Mouse (Mus musculus): Measurements from ENCODE around the gene Klra5. TPM values are rescaled to one million over a fixed set of nuclear protein-coding genes. Genes with fewer than 3 reads are reported as not detected.
"Not testable (repeated sequence)": the region's sequence is repeated elsewhere in the genome, so short reads cannot be mapped to it uniquely, and the experiment has no call there.

Klra5 gene
- 0.12 and 0.22 TPM in 2 replicates for polyA plus RNA-seq (2015; fragmentation: Nextera tagmentation; extraction: Ambion mirVana)

DNA sequence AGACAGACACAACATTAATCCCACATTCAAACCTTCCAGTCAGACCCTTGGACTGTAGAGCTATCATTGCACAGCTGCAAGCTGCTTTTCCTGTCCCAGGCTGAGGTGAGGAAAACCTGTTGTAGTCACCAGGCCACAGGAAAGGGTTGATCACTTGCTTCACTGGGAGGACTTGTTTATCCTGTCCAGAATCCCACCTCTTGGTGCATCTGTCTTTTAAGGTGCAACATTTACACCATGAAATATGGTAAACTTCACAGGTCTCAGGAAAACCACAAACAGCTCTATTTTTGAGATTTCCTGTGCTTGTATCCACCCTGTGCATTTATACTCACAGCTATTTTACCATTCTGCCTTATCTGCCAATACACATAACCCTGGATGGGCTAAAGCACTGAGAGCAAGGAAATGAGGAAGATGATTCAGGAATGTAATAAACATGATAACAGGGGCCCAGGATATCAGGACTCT, at the start of gene Klra5:
Gene Klra5 (minus strand): TSS at position 175 of the 471 bp plus-strand sequence.
- ATAC-seq (ENCODE audit: low read depth); H3K4me3 ChIP-seq (ENCODE audit: low read depth, low read length): not testable (repeated sequence)

GRCm38 (mm10) chr6:129916996-129917395, 454 bp downstream of the Klra5 start:
- H3K27me3 ChIP-seq (ENCODE audit: control insufficient read depth, insufficient read depth, low read depth, low read length), result no peaks in the 10 kb centered on the region
- no peak overlapping the region for H3K9ac ChIP-seq (ENCODE audit: low read depth, low read length)
- no peaks in the 10 kb centered on the region for H3K36me3 ChIP-seq (ENCODE audit: control insufficient read depth, insufficient read depth)
- H3K4me1 ChIP-seq (ENCODE audit: control insufficient read depth, low read depth, low read length), result no peaks in the 10 kb centered on the region
- H3K9me3 ChIP-seq (replicated peaks; ENCODE audit: control insufficient read depth, low read length), result no peaks in the 10 kb centered on the region
- no peak overlapping the region for H3K4me3 ChIP-seq (ENCODE audit: low read depth, low read length)
- no peak overlapping the region for H3K27ac ChIP-seq (ENCODE audit: low read length)
- WGBS (ENCODE audit: insufficient replicate concordance), result 30% methylated on average over 1 of the region's 1 CpGs
- no peak for ATAC-seq (ENCODE audit: low read depth)
- H3K4me2 ChIP-seq (ENCODE audit: low read depth, low read length), result no peak overlapping the region

More for the DNA sequence above, at the start of gene Klra5:
- H3K9me3 ChIP-seq (replicated peaks; ENCODE audit: control insufficient read depth, low read length); H3K4me1 ChIP-seq (ENCODE audit: control insufficient read depth, low read depth, low read length); H3K27me3 ChIP-seq (ENCODE audit: control insufficient read depth, insufficient read depth, low read depth, low read length); H3K4me2 ChIP-seq (ENCODE audit: low read depth, low read length); H3K27ac ChIP-seq (ENCODE audit: low read length); H3K36me3 ChIP-seq (ENCODE audit: control insufficient read depth, insufficient read depth); H3K9ac ChIP-seq (ENCODE audit: low read depth, low read length): not testable (repeated sequence)

GRCm38 (mm10) chr6:129882525-129882924, 34.9 kb downstream of the Klra5 start:
- H3K4me3 ChIP-seq (ENCODE audit: low read depth, low read length), result no peak overlapping the region
- H3K4me1 ChIP-seq (ENCODE audit: control insufficient read depth, low read depth, low read length), result no peaks in the 10 kb centered on the region
- H3K9me3 ChIP-seq (replicated peaks; ENCODE audit: control insufficient read depth, low read length), result no peaks in the 10 kb centered on the region
- 67% methylated on average over 2 of the region's 2 CpGs for WGBS (ENCODE audit: insufficient replicate concordance)
- ATAC-seq (ENCODE audit: low read depth), result no peak
- no peaks in the 10 kb centered on the region for H3K36me3 ChIP-seq (ENCODE audit: control insufficient read depth, insufficient read depth)
- H3K4me2 ChIP-seq (ENCODE audit: low read depth, low read length), result no peak overlapping the region
- no peak overlapping the region for H3K9ac ChIP-seq (ENCODE audit: low read depth, low read length)
- H3K27me3 ChIP-seq (ENCODE audit: control insufficient read depth, insufficient read depth, low read depth, low read length), result no peaks in the 10 kb centered on the region
- no peak overlapping the region for H3K27ac ChIP-seq (ENCODE audit: low read length)

- no peak for ATAC-seq (ENCODE audit: low read depth)
- 21% methylated on average over 1 of the region's 1 CpGs for WGBS (ENCODE audit: insufficient replicate concordance)
- no peak within 1 kb of the TSS for H3K4me2 ChIP-seq (ENCODE audit: low read depth, low read length)
These were observed 40.9 kb downstream of the Klra5 start, which contains the start of gene Klra17 for GRCm38 (mm10) chr6:129876549-129876948. TSS of gene Klra17 (minus strand) at chr6:129876672.

DNA sequence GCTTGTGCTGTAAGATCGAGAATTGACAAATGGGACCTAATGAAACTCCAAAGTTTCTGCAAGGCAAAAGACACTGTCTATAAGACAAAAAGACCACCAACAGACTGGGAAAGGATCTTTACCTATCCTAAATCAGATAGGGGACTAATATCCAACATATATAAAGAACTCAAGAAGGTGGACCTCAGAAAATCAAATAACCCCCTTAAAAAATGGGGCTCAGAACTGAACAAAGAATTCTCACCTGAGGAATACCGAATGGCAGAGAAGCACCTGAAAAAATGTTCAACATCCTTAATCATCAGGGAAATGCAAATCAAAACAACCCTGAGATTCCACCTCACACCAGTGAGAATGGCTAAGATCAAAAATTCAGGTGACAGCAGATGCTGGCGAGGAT, 55.1 kb downstream of the Klra5 start, which contains the start of gene Gm17631:
Gene Gm17631 (plus strand): TSS at position 301 of the 400 bp plus-strand sequence.
- not testable (repeated sequence) for ATAC-seq (ENCODE audit: low read depth); H3K4me3 ChIP-seq (ENCODE audit: low read depth, low read length); H3K9me3 ChIP-seq (replicated peaks; ENCODE audit: control insufficient read depth, low read length); H3K27ac ChIP-seq (ENCODE audit: low read length); H3K36me3 ChIP-seq (ENCODE audit: control insufficient read depth, insufficient read depth); H3K9ac ChIP-seq (ENCODE audit: low read depth, low read length); H3K4me2 ChIP-seq (ENCODE audit: low read depth, low read length); H3K4me1 ChIP-seq (ENCODE audit: control insufficient read depth, low read depth, low read length); H3K27me3 ChIP-seq (ENCODE audit: control insufficient read depth, insufficient read depth, low read depth, low read length)
- no CpG with 5 or more reads among the region's 3 CpGs for WGBS (ENCODE audit: insufficient replicate concordance)

More at GRCm38 (mm10) chr6:129876549-129876948, 40.9 kb downstream of the Klra5 start, which contains the start of gene Klra17:
- H3K9ac ChIP-seq (ENCODE audit: low read depth, low read length), result no peak within 1 kb of the TSS
- no peaks in the 10 kb centered on the region for H3K36me3 ChIP-seq (ENCODE audit: control insufficient read depth, insufficient read depth)
- no peaks in the 10 kb centered on the region for H3K4me1 ChIP-seq (ENCODE audit: control insufficient read depth, low read depth, low read length)
- H3K27ac ChIP-seq (ENCODE audit: low read length), result no peak within 1 kb of the TSS
- H3K4me3 ChIP-seq (ENCODE audit: low read depth, low read length), result no peak within 1 kb of the TSS
- no peaks in the 10 kb centered on the region for H3K27me3 ChIP-seq (ENCODE audit: control insufficient read depth, insufficient read depth, low read depth, low read length)
- H3K9me3 ChIP-seq (replicated peaks; ENCODE audit: control insufficient read depth, low read length), result no peaks in the 10 kb centered on the region

Other genes starting within 250 kb of the Klra5 start
- 0.39 and 0.45 TPM in 2 replicates for gene Klrc1, start 238.7 kb downstream of the Klra5 start, polyA plus RNA-seq (2015; fragmentation: Nextera tagmentation; extraction: Ambion mirVana)
- 0.17 TPM in 1 of 2 replicates, not detected in the other for gene Klri1, start 200.5 kb downstream of the Klra5 start, polyA plus RNA-seq (2015; fragmentation: Nextera tagmentation; extraction: Ambion mirVana)
- gene Klri2, start 177.2 kb downstream of the Klra5 start, polyA plus RNA-seq (2015; fragmentation: Nextera tagmentation; extraction: Ambion mirVana), result 0.02 and 0.07 TPM in 2 replicates
- not detected in 2 replicates for gene Gm156, start 133.4 kb downstream of the Klra5 start, polyA plus RNA-seq (2015; fragmentation: Nextera tagmentation; extraction: Ambion mirVana)
- gene Gm17631, start 55.0 kb downstream of the Klra5 start, polyA plus RNA-seq (2015; fragmentation: Nextera tagmentation; extraction: Ambion mirVana), result not detected in 2 replicates
- gene Klra17, start 41.0 kb downstream of the Klra5 start, polyA plus RNA-seq (2015; fragmentation: Nextera tagmentation; extraction: Ambion mirVana), result 0.37 and 0.38 TPM in 2 replicates
- gene Klra6, start 109.3 kb upstream of the Klra5 start, polyA plus RNA-seq (2015; fragmentation: Nextera tagmentation; extraction: Ambion mirVana), result not detected in 2 replicates
- gene Klra4, start 149.6 kb upstream of the Klra5 start, polyA plus RNA-seq (2015; fragmentation: Nextera tagmentation; extraction: Ambion mirVana), result not detected in 2 replicates
- gene Klra8, start 212.2 kb upstream of the Klra5 start, polyA plus RNA-seq (2015; fragmentation: Nextera tagmentation; extraction: Ambion mirVana), result not detected in 2 replicates

All from liver, embryonic 16.5 days (tissue).